In genomic region chr5:104458832-104459705, GRCm38 (mm10) we compare ENCODE assay signal across 8 mouse cellular contexts. TPM values are rescaled to one million over a fixed set of nuclear protein-coding genes. Genes with fewer than 3 reads are reported as not detected.
DNase-seq lines count a peak whose midpoint lies in the region; ATAC-seq and TF ChIP-seq lines count a peak whose summit lies in the region.

Gene Pkd2, plus strand, starts transcription at chr5:104459450.

- WGBS in forebrain, embryonic 11.5 days: 16% methylated on average over 32 of the region's 46 CpGs
- 13% methylated on average over 40 of the region's 46 CpGs for WGBS in heart, embryonic 14.5 days
- WGBS in liver, embryonic 14.5 days (ENCODE audit: insufficient replicate concordance): 12% methylated on average over 40 of the region's 46 CpGs
- 14% methylated on average over 39 of the region's 46 CpGs for WGBS in neural tube, embryonic 11.5 days

- peak; percentile 85 for DNase-seq in brain, embryonic 14.5 days (ENCODE audit: low read depth)
- peak; percentile 90 for DNase-seq in forebrain, embryonic 11.5 days (ENCODE audit: low spot score)
- DNase-seq in kidney, postnatal 10 days: peak; percentile 92
- DNase-seq in liver, embryonic 14.5 days (ENCODE audit: low read depth in 3 of 3, low spot score in 3 of 3): no peak
- DNase-seq in neural tube, embryonic 11.5 days (ENCODE audit: low spot score): peak; percentile 85
- DNase-seq in urinary bladder, postnatal 10 days (ENCODE audit: low spot score): peak; percentile 35

- H3K4me3 ChIP-seq in ES-Bruce4 (ENCODE audit: low read depth, low read length): peak within 1 kb of the TSS; percentile 94
- H3K4me3 ChIP-seq in forebrain, embryonic 11.5 days (ENCODE audit: low read depth, low read length): peak within 1 kb of the TSS; percentile 71
- H3K4me3 ChIP-seq in heart, embryonic 14.5 days (ENCODE audit: control insufficient read depth in 1 of 2, insufficient read depth in 1 of 2, low read depth in 1 of 2, low read length in 2 of 2): peak within 1 kb of the TSS; percentile 92 to 93
- peak within 1 kb of the TSS; percentile 56 to 59 for H3K4me3 ChIP-seq in liver, embryonic 14.5 days (ENCODE audit: insufficient read depth in 1 of 2, low read depth in 2 of 2, low read length in 2 of 2)
- H3K4me3 ChIP-seq in neural tube, embryonic 11.5 days (ENCODE audit: low read depth, low read length): peak within 1 kb of the TSS; percentile 79

- TF ChIP-seq CTCF in ES-Bruce4 (IDR thresholded peaks at IDR 0.05; ENCODE audit: low read depth, low read length): no peak
- TF ChIP-seq CTCF in brain, embryonic 14.5 days (IDR thresholded peaks at IDR 0.05; ENCODE audit: borderline replicate concordance, extremely low read depth, insufficient read depth, insufficient read length): no peak
- no peak for TF ChIP-seq CTCF in liver, embryonic 14.5 days (IDR thresholded peaks at IDR 0.05; ENCODE audit: low read depth)

- H3K27ac ChIP-seq in ES-Bruce4 (ENCODE audit: insufficient read depth, low read length): peak within 1 kb of the TSS; percentile 71
- H3K27ac ChIP-seq in forebrain, embryonic 11.5 days (ENCODE audit: low read depth, low read length): peak within 1 kb of the TSS; percentile 78
- H3K27ac ChIP-seq in heart, embryonic 14.5 days (replicated peaks in 1 of 2; ENCODE audit: control insufficient read depth in 1 of 2, insufficient read depth in 1 of 2, low read depth in 2 of 2, low read length in 2 of 2): peak within 1 kb of the TSS; percentile 82 to 95
- H3K27ac ChIP-seq in liver, embryonic 14.5 days: no peak within 1 kb of the TSS
- peak within 1 kb of the TSS; percentile 91 for H3K27ac ChIP-seq in neural tube, embryonic 11.5 days (ENCODE audit: low read depth, low read length)

- no peaks in the 10 kb centered on the region for H3K36me3 ChIP-seq in ES-Bruce4 (ENCODE audit: control insufficient read depth, insufficient read depth, low read length, poor library complexity, severe bottlenecking)
- H3K36me3 ChIP-seq in forebrain, embryonic 11.5 days (ENCODE audit: control insufficient read depth, insufficient read depth, low read length): no peaks in the 10 kb centered on the region
- H3K36me3 ChIP-seq in heart, embryonic 14.5 days (ENCODE audit: control insufficient read depth, insufficient read depth, low read length): peaks cover 7% of the 10 kb centered on the region; the same call in 1 of the 2 replicates
- no peaks in the 10 kb centered on the region for H3K36me3 ChIP-seq in liver, embryonic 14.5 days (replicated peaks; ENCODE audit: control insufficient read depth, insufficient read depth, low read depth)
- peaks cover 3% of the 10 kb centered on the region; the same call in 1 of the 2 replicates for H3K36me3 ChIP-seq in neural tube, embryonic 11.5 days (ENCODE audit: control insufficient read depth, insufficient read depth, low read length)

- H3K4me1 ChIP-seq in ES-Bruce4 (ENCODE audit: control insufficient read depth, insufficient read depth, low read length): no peaks in the 10 kb centered on the region
- H3K4me1 ChIP-seq in forebrain, embryonic 11.5 days (replicated peaks; ENCODE audit: control insufficient read depth, insufficient read depth, low read length): 0 out of 2 replicates have a peak, but pooled peaks cover 2% of the 10 kb centered on the region
- H3K4me1 ChIP-seq in heart, embryonic 14.5 days (ENCODE audit: control insufficient read depth in 2 of 2, insufficient read depth in 2 of 2, low read length in 2 of 2): peaks cover 0 to 9% of the 10 kb centered on the region in 2 experiments; a peak in 2 of 4 replicates
- no peaks in the 10 kb centered on the region for H3K4me1 ChIP-seq in liver, embryonic 14.5 days (replicated peaks; ENCODE audit: control insufficient read depth in 2 of 2, insufficient read depth in 2 of 2, low read length in 1 of 2)
- H3K4me1 ChIP-seq in neural tube, embryonic 11.5 days (ENCODE audit: control insufficient read depth, insufficient read depth, low read length): no peaks in the 10 kb centered on the region

- peak within 1 kb of the TSS; percentile 75 for H3K4me2 ChIP-seq in forebrain, embryonic 11.5 days (ENCODE audit: low read depth, low read length, severe bottlenecking)
- H3K4me2 ChIP-seq in heart, embryonic 14.5 days (ENCODE audit: low read length): peak within 1 kb of the TSS; percentile 84
- peak within 1 kb of the TSS; percentile 58 for H3K4me2 ChIP-seq in liver, embryonic 14.5 days (ENCODE audit: low read depth)
- peak within 1 kb of the TSS; percentile 77 for H3K4me2 ChIP-seq in neural tube, embryonic 11.5 days (ENCODE audit: low read depth)

- ATAC-seq in forebrain, embryonic 11.5 days (replicated peaks; ENCODE audit: low FRiP score): peak; percentile 92
- ATAC-seq in heart, embryonic 14.5 days (ENCODE audit: insufficient number of reproducible peaks, insufficient read depth, low FRiP score, low read depth): peak; percentile 86
- peak; percentile 53; the same call in 1 of the 2 replicates for ATAC-seq in liver, embryonic 14.5 days (ENCODE audit: insufficient read depth)
- ATAC-seq in neural tube, embryonic 11.5 days (ENCODE audit: insufficient read depth, low FRiP score, low TSS enrichment): peak; percentile 80

- no peak for TF ChIP-seq EP300 in ES-Bruce4 (IDR thresholded peaks at IDR 0.05; ENCODE audit: insufficient read depth, low read depth, low read length)
- TF ChIP-seq EP300 in liver, embryonic 14.5 days (IDR thresholded peaks at IDR 0.05; ENCODE audit: low read depth): no peak

- H3K27me3 ChIP-seq in ES-Bruce4 (ENCODE audit: control insufficient read depth, insufficient read depth, low read length, poor library complexity, severe bottlenecking): no peaks in the 10 kb centered on the region
- H3K27me3 ChIP-seq in forebrain, embryonic 11.5 days (ENCODE audit: control insufficient read depth, insufficient read depth, low read length): no peaks in the 10 kb centered on the region
- no peaks in the 10 kb centered on the region for H3K27me3 ChIP-seq in heart, embryonic 14.5 days (ENCODE audit: control insufficient read depth, insufficient read depth, low read length)
- peaks cover 19% of the 10 kb centered on the region for H3K27me3 ChIP-seq in liver, embryonic 14.5 days (ENCODE audit: control insufficient read depth, insufficient read depth, low read length)
- no peaks in the 10 kb centered on the region for H3K27me3 ChIP-seq in neural tube, embryonic 11.5 days (ENCODE audit: control insufficient read depth, insufficient read depth, low read length)

- no peak for TF ChIP-seq POLR2A in ES-Bruce4 (IDR thresholded peaks at IDR 0.05; ENCODE audit: insufficient read depth, low read length)
- TF ChIP-seq POLR2A in brain, embryonic 14.5 days (IDR thresholded peaks at IDR 0.05; ENCODE audit: borderline replicate concordance, extremely low read depth, insufficient read depth, insufficient read length, poor library complexity, severe bottlenecking): peak; percentile 66; the same call in 1 of the 2 replicates

- peaks cover 18% of the 10 kb centered on the region for H3K9me3 ChIP-seq in ES-Bruce4 (replicated peaks; ENCODE audit: control insufficient read depth, insufficient read depth, low read length, poor library complexity, severe bottlenecking)
- no peaks in the 10 kb centered on the region; the same call in 1 of the 2 replicates for H3K9me3 ChIP-seq in forebrain, embryonic 11.5 days (ENCODE audit: control insufficient read depth, low read length)
- H3K9me3 ChIP-seq in heart, embryonic 14.5 days (ENCODE audit: control insufficient read depth, low read length): 0 out of 2 replicates have a peak, but pooled peaks cover 3% of the 10 kb centered on the region
- no peaks in the 10 kb centered on the region for H3K9me3 ChIP-seq in liver, embryonic 14.5 days (ENCODE audit: control insufficient read depth, low read length)
- no peaks in the 10 kb centered on the region; the same call in 1 of the 2 replicates for H3K9me3 ChIP-seq in neural tube, embryonic 11.5 days (ENCODE audit: control insufficient read depth, low read length)

- peak within 1 kb of the TSS; percentile 88 for H3K9ac ChIP-seq in ES-Bruce4 (ENCODE audit: low read depth, poor library complexity, severe bottlenecking)
- peak within 1 kb of the TSS; percentile 96 for H3K9ac ChIP-seq in forebrain, embryonic 11.5 days (ENCODE audit: low read length)
- peak within 1 kb of the TSS; percentile 97 for H3K9ac ChIP-seq in heart, embryonic 14.5 days (ENCODE audit: low read length)
- H3K9ac ChIP-seq in liver, embryonic 14.5 days (replicated peaks): peak within 1 kb of the TSS; percentile 37; the same call in 1 of the 2 replicates
- peak within 1 kb of the TSS; percentile 98 for H3K9ac ChIP-seq in neural tube, embryonic 11.5 days (ENCODE audit: low read length)

RNA-seq across cellular contexts. Expression of gene Pkd2, which starts in this region (rescaled TPM):
- polyA plus RNA-seq in ES-Bruce4 (2011; ENCODE audit: insufficient read depth, insufficient read length, low read depth, missing spikeins): 21.0 and 23.8 TPM in 2 replicates
- polyA plus RNA-seq in brain, embryonic 14.5 days (2012; rRNA removed): 33.5 TPM in 2 replicates
- 12.7 and 14.6 TPM in 2 replicates for polyA plus RNA-seq in forebrain, embryonic 11.5 days (2014; fragmentation: Nextera tagmentation; extraction: Ambion mirVana)
- 14.6 and 15.3 TPM in 2 replicates for polyA plus RNA-seq in heart, embryonic 14.5 days (2014; fragmentation: Nextera tagmentation; extraction: Ambion mirVana)
- 1.8 and 2.4 TPM in 2 replicates for polyA plus RNA-seq in liver, embryonic 14.5 days (2012; rRNA removed)
- 0.90 and 1.4 TPM in 2 replicates for polyA plus RNA-seq in liver, embryonic 14.5 days (2014; fragmentation: Nextera tagmentation; extraction: Ambion mirVana)
- polyA plus RNA-seq in neural tube, embryonic 11.5 days (2014; fragmentation: Nextera tagmentation; extraction: Ambion mirVana): 14.6 and 14.7 TPM in 2 replicates

Comparison
In these comparisons a context has a peak if more than half of its experiments do, and no peak if none do; other contexts are left out.
1. H3K9ac ChIP-seq: peak in every context shown above with its lines; median percentile 98 in neural tube, embryonic 11.5 days; 97 in heart, embryonic 14.5 days; 96 in forebrain, embryonic 11.5 days; 88 in ES-Bruce4; 37 in liver, embryonic 14.5 days.
2. DNase-seq: peak in brain, embryonic 14.5 days (single experiment), forebrain, embryonic 11.5 days (single experiment), kidney, postnatal 10 days (single experiment), neural tube, embryonic 11.5 days (single experiment) and urinary bladder, postnatal 10 days (single experiment); none in liver, embryonic 14.5 days (0 of 3).
3. Peak in every context shown above with its lines, with median percentiles within 50 percentile points of each other: H3K4me3 ChIP-seq, ATAC-seq and H3K4me2 ChIP-seq.